Mouse (Mus musculus): Measurements from ENCODE around the gene S100a7a. TPM values are rescaled to one million over a fixed set of nuclear protein-coding genes. Genes with fewer than 3 reads are reported as not detected.

The S100a7a gene
- total RNA-seq, 2 experiments from 2014 or later: 0.25 TPM; not detected in 1

Other genes starting within 250 kb of the S100a7a start
- gene Ints3, start 220.4 kb upstream of the S100a7a start, total RNA-seq (2021): 10 to 100 TPM; 65.1 to 68.4 TPM
- 1 to 10 TPM; 5.7 to 5.9 TPM for gene Npr1, start 188.2 kb upstream of the S100a7a start, total RNA-seq (2021)
- 10 to 100 TPM; 83.1 to 84.0 TPM for gene Ilf2, start 177.9 kb upstream of the S100a7a start, total RNA-seq (2021)
- gene Snapin, start 163.0 kb upstream of the S100a7a start, total RNA-seq (2021): 10 to 100 TPM; 58.7 to 59.6 TPM
- 100 to 1,000 TPM; 148 TPM for gene Chtop, start 144.5 kb upstream of the S100a7a start, total RNA-seq (2021)
- 100 to 1,000 TPM in 1 of 2 experiments, 10 to 100 TPM in 1; 91.3 to 102 TPM for gene S100a1, start 139.6 kb upstream of the S100a7a start, total RNA-seq (2021)
- gene S100a13, start 139.6 kb upstream of the S100a7a start, total RNA-seq (2021): 10 to 100 TPM; 19.4 to 21.3 TPM
- gene S100a14, start 127.2 kb upstream of the S100a7a start, total RNA-seq (2021): 1 to 10 TPM in 1 of 2 experiments, under 1 TPM in 1; 0.62 to 1.5 TPM
- gene S100a16, start 116.8 kb upstream of the S100a7a start, total RNA-seq (2021): 10 to 100 TPM; 91.1 to 93.7 TPM
- under 1 TPM in 1 of 2 experiments, not detected in 1; 0.41 TPM for gene S100a3, start 93.4 kb upstream of the S100a7a start, total RNA-seq (2021)
- gene S100a2, start 63.8 kb upstream of the S100a7a start, total RNA-seq (2021): not detected
- gene Gm42674, start 52.1 kb upstream of the S100a7a start, total RNA-seq (2021): 1 to 10 TPM in 1 of 2 experiments, not detected in 1; 1.4 TPM
- 1 to 10 TPM; 2.9 to 5.3 TPM for gene S100a4, start 50.2 kb upstream of the S100a7a start, total RNA-seq (2021)
- 1 to 10 TPM in 1 of 2 experiments, not detected in 1; 1.5 TPM for gene S100a5, start 45.5 kb upstream of the S100a7a start, total RNA-seq (2021)
- 10 to 100 TPM; 23.5 to 24.6 TPM for gene S100a6, start 41.1 kb upstream of the S100a7a start, total RNA-seq (2021)
- not detected for gene S100a8, start 15.0 kb downstream of the S100a7a start, total RNA-seq (2021)
- not detected for gene S100a9, start 41.7 kb downstream of the S100a7a start, total RNA-seq (2021)
- not detected for gene Pglyrp4, start 72.9 kb downstream of the S100a7a start, total RNA-seq (2021)
- gene Gm5849, start 123.9 kb downstream of the S100a7a start, total RNA-seq (2021): not detected

Measured in layer of hippocampus, adult 18-20 months (tissue).